Mouse (Mus musculus) brain, embryonic 18.5 days (tissue): Measurements from ENCODE around the gene Pole.

Source experiments
- DNase-seq: peaks from one replicate; pipeline ENCODE4 v3.0.0-alpha.2; 2012; ENCODE audit warnings: low read depth, low spot score

Pole gene

DNA sequence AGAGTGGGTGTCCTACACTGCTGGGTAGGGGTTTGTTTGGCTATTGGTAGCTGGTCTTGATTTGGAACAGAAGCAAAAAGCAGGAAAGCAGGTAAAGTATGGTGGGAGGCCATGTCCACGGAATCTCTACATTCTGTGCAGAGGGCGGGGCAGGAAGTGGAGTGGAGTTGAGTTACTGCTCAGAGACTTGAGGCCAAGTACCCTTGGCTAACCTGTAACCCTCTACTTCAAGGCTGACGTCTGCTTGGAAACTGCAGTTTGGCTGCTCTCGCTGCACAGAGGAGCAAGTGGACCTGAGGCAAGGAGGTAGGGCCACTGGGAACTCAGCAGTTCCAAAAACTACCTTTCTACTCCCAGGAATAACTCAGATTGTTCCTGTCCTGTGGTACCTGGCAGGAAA is 58.4 kb downstream of the Pole start, which contains the start of gene Lrcol1:
Gene Lrcol1, plus strand, starts transcription at position 207 of the 400 bp plus-strand sequence.
- no peak for DNase-seq

DNA sequence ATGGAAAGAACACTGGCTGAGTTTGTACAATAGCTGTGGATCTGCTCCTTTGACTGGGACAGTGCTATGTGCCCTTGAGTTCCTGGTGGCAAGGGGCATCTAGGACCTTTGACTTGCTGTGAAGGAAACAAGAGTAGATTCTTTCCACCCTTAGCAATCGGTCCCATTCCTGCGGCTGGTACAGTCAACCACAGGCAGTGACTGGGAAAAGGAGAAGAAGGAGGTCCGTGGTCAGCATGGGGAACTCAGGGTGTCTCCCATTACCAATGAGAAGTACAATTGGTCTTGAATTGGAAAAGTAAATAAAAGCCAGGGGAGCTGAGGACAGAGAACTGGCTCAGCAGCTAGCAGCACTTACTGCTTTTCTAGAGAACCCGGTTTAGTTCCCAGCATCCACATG is 59.4 kb downstream of the Pole start:
- no peak for DNase-seq

DNA sequence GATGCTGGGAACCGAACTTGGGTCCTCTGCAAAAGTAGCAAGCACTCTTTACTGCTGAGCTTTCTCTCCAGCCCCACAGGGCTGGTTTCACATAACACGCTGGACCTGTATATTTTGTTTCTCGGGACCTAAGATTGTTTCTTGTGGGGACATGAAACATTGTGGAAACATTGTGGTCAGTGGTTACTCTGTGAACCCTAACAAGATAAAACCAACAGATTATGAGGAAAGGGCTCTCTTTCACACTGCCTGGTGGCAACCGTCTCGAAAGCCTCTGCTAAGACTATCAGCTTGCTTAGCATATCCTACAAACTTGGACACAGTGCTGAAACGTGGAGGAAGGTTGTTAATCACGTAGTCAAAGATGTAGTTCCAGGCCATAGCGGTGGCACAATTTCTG is 60.9 kb downstream of the Pole start:
- DNase-seq: no peak

DNA sequence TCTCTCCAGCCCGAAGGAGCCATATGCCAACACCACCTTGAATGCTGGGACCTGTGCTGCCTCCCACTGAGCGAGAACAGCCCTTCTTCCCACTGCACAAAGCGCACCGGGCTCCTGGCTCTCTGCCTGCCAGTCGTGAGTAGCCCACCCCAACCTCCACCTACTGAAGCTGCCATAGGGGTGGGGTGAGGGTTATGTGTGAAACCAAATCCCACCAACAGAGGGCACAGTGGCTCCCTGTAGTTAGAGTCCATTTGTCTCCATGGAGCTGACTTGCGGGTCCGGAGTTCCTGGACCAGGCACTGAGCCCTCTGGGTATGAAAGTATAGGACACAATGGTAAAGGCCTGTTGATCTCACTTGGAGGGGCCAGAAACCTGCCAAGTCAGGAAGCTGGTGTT is 68.6 kb downstream of the Pole start:
- no peak for DNase-seq

DNA sequence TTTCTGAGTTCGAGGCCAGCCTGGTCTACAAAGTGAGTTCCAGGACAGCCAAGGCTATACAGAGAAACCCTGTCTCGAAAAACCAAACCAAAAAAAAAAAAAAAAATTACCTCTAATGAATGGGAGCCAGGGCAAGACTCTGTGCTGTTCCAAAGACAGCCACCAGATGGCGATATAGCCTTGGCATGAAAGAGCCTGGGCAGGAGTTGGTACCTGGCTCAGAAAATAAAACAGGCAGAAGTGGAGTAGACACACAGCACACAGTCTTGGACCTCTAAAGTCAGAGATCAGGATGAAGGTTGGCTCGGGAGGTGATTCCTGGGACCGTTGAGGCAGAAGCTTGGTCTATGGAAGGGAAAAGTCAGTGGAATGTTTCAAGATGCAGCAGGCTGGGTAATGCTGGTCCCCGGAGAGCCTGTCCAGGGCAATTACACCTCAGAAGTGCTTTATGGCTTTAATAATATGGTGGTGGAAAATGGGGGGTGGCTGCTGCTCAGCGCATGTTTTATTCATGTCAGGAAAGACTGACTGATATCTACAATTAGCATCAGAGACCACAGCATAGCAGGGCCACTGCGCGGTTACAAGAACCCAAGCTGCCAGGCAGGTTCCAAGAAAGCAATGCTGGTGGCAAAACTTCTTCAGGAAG is 71.5 kb downstream of the Pole start:
- peak; percentile 45 for DNase-seq

DNA sequence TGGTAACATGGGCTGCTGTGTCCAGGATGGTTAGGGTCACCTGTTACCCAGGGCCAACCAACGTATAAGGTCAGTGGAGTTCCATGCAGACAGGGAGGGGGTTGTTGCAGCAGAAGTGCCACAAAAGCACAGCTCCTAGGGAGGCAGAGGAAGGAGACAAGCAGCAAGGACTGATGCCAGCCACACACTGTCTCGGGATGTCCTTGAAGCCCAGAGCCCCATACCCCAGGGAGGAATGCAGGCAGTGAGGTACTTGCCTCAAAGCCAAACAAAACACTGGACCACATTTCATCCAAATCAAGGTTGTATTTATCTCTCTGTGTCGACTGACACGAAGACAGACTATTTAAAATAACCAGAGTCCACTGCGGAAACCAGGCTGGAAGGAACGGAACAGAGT is 75.4 kb downstream of the Pole start:
- DNase-seq: no peak

DNA sequence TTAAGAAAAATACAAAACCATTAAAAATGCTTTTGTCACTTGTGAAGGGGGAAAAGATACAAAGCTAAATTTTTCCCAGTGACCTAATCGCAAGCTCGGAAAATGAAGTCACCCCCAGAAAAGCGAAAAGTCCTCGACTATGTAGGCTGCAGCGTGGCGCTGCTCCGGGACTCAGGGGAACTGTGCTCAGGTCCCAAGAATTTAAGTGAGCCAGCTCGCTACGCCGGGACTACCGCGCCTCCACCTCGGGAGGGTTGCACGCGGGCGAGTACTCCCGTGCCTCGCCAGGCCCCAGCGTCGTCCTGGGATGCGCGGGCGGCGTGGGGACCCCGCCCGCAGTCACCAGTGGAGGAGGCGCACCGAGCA is 76.7 kb downstream of the Pole start:
- DNase-seq: no peak

DNA sequence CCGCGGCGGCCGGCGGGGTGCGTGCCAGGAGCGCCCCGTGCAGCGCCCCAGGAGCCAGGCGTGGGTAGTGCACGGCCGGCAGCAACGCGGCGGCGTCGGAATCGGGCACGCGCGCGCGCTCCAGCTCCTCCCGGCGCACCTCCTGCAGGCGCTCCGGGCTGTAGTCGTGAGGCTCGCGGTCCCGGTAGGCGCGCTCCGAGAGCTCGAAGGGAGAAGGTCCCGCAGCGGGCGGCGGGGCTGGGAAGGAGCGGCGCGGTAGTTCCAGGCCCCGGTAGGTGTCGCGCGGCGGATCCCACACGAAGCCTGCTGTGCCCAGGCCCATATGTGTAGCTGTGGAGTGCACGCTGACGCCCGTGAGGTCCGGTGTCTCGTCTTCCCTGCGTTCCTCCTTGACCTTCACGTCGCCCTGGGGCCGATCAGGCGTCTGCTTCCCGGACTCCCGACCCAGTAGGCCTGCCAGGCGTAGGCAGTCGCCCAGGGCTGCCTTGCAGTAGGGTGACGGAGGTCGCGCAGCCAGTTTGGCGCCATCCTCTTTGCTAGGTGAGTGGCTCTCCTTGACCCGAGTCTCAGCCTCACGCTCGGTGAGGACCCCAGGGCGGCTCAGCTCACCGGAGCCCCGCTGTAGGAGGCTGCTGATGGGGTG is 77.2 kb downstream of the Pole start:
- peak; percentile 36 for DNase-seq

DNA sequence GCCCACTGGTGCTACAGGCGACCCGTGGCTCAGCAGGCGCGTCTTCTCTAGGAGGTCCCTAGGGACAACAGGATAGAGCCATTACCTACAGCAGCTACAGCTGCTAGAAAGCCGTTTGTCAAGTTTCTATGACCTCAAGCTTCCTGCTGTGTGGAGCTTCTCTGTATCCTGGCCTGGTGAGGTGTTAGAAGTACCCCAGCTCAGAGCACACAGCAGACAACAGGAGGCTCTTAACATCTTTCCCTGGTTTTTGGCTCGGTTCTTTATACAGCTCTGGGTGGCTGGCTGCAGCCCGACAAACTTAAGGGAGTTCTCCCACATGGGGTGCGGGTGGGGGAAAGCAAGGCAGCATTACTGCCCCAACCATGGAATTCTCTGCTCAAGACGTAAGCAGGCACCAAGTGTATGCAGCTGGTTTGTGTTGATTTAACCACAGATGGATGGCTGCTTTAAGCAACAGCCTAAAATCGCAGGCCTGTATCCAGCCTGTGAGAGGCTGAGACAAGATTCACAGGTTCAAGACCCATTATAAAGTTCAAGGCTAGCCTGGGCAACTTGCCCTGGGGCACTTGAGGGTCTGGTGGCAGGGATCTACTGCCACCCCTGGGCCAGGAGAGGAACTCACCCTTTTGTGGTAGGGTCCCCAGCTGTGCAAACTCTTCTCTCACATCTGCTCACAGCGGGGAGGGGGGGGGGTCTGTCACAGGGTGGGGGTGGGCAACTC is 77.9 kb downstream of the Pole start:
- no peak for DNase-seq

DNA sequence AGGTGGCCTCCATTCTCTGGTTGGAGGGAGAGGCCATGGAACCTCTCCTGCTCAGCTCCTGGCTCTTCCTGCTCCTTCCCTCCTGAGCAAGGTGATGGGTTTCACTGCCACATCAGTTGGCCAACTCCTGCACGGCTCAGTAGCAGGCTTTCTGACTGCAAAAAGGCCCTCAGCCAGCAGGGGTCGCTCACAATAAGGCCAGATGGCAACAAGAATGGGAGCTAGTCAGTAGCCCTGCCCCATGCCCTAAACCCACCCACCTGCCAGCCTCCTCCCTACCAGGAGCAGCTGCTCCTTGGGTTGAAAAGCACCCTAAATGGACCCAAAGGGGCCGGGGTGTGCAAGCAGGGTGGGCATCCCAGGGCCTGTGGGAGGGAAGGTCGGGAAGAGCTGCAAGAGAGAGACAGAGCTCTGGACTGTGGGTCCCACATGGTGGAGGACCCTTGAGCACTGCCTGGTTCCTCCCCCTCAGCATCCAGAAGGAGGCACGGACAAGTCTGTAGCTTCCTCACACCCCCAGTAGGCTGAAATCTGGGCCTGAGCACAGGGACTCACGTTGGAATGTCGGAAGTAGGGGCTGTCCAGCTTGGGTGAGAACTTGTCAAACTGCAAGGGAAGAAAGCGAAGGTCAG is 90.8 kb downstream of the Pole start:
- DNase-seq: no peak

DNA sequence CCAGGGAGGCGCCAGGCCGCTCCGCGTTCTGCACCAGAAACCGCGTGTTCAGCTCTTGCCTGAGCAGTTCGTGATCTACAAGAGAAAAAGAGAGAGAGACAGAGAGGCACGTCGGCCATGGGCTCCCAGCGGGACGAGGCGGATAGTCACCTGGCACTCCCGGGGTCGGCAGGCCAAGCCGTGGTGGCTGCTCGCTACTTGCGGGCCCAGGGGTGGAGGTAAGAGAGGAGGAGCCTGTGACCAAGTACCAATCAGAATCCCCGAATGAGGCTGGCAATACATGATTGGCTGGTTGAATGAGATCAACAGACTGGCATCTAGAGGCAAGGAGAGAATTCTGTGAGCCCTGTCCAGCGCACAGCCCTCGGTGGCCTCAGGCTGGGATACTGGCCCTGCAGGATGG is 92.1 kb downstream of the Pole start:
- no peak for DNase-seq

DNA sequence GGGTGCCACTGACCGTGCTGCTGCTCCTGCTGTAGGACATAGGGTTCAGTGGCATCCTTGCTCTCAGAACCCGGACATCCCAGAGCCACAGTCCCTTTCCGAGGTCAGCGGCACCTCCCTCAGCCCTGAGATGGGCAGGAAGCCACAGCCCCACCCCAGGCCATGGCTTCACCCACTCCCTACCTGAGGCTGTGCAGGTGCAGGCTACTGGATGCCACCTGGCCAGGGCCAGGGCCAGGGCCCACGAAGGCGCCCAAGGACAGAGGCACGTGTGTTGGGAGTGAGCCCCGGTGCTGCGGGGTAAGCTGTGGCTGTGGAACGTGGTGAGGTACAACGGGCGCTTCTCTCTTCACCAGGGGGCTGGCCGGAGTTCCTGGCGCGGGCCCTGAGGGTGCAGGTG is 93.0 kb downstream of the Pole start:
- no peak for DNase-seq

DNA sequence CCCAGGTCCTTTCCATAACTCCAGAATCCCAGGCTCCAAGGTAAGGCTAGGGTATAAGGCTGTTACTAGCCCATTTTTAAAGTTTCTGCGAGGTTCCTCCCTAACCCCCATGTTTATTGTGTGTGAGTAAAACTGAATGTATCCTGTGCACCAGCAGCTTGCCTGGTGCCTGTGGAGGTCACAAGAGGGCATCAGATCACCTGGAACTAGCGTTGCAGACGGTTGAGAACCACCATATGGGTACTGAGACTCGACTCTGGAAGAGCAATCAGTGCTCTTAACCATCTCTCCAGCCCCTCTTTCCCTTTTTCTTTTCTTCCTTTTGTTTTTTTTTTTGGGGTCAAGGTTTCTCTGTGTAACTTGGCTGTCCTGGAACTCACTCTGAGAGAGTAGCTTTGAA is 93.7 kb downstream of the Pole start:
- DNase-seq: no peak

DNA sequence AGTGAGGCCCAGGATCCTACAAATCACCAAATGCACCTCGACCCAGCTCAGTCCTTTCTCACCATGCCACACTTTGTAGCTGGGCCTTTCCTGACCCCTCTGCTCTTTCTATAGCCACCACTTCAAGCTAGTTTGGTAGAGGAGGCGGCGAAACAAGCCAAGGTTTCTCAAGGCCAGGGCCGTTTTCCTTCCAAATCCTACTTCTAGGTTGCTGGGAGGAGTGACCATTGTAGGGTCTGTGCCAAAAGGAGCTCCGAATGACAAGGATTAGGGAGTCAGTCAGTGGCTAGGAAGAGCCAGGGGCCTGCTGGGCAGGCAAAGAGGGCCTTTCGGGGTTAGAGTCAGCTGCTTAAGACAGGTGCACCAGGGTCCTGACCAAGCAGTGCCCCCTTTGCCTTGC is 98.4 kb downstream of the Pole start:
- no peak for DNase-seq

DNA sequence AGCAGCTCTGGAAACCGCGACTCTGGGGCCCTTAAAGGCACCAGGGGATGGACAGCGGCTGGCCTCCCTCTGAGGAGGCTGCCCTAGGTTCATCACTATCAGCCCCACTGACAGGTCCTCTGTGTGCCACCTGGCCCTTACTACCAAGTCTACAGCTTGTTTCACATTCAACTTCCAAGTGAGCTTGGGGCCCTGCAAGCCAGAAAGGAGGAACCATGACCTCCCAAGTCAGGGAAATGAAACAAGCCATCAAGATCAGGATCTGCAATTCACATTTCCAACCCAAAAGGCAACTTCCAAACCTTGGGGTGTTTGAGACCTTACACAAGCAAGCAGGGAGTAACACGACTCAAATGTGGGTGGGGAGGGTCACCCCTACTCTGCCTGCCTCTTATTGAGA is 99.2 kb downstream of the Pole start:
- no peak for DNase-seq

DNA sequence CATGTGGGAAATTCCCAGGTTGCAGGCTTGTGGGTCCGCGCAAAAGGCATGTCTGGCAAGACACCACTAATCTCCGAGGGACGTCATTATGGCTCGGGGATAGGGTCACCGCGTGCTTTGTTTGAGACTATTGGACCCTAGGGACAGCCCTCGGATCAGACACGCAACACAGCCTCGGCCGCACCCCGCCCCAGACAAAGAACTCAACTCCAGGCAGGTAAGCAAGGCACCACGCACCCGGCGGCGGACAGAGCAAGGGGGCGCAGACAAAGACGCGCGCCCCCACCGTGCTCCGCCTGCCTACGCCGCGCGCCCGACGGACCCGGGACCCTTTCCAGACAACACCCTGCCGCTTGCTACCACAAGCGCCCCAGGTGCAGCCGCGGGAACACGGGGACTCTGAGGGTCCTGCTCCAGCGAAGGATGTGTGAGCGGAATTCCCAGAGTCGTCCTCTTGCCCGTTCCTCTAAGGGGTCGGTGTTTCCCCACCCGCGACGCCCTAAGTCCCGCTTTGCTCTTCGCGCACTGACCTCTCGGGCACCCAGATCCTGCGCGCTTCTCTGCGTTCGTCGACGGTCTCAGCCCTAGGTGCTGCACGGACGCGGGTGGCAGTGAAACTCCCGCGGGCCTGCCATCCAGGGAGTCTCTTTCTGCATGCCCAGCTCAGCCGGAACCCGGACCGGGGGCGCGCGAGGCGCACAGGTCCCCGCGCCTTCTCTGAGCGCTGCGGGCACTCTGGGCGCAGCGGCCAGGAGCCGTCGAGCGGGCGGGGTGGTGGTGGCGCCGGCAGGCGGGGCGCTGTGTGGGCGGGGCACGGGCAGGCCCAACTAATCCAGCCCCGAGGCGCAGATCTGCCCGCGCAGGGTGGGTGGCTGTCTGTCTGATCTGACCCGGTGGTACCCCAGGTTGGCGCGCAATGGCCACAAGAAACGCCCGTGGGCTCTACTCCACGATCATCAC is 100.5 kb downstream of the Pole start:
- DNase-seq: no peak
